Mouse (Mus musculus): ENCODE measurements at regions not wholly inside any gene's neighbourhood (a gene's known extent, or its start where the extent isn't known, plus 50 kb on each side); places are given as distances from the start of the nearest gene placed in this dataset.

GRCm38 (mm10) chr3:8310379-8311128 is 1299.3 kb downstream of the Zfp704 start:
- no peaks in the 10 kb centered on the region for H3K4me1 ChIP-seq
- no peak overlapping the region for H3K4me3 ChIP-seq
- ATAC-seq (ENCODE audit: low FRiP score, low read depth), result peak; percentile 93
- no peaks in the 10 kb centered on the region for H3K9me3 ChIP-seq
- no peak overlapping the region for H3K4me2 ChIP-seq (replicated peaks)
- H3K36me3 ChIP-seq, result no peaks in the 10 kb centered on the region
- H3K27ac ChIP-seq, result no peak overlapping the region
- WGBS, result 55% methylated on average over 4 of the region's 4 CpGs
- no peak overlapping the region for H3K9ac ChIP-seq
- H3K27me3 ChIP-seq (replicated peaks), result no peaks in the 10 kb centered on the region

GRCm38 (mm10) chr3:8307296-8307695 is 1302.6 kb downstream of the Zfp704 start:
- no peaks in the 10 kb centered on the region for H3K9me3 ChIP-seq
- H3K4me1 ChIP-seq, result no peaks in the 10 kb centered on the region
- H3K4me2 ChIP-seq (replicated peaks), result no peak overlapping the region
- 86% methylated on average over 3 of the region's 3 CpGs for WGBS
- no peak overlapping the region for H3K4me3 ChIP-seq
- no peak overlapping the region for H3K27ac ChIP-seq
- no peak overlapping the region for H3K9ac ChIP-seq
- no peaks in the 10 kb centered on the region for H3K27me3 ChIP-seq (replicated peaks)
- no peaks in the 10 kb centered on the region for H3K36me3 ChIP-seq
- no peak for ATAC-seq (ENCODE audit: low FRiP score, low read depth)

GRCm38 (mm10) chr3:8304784-8305183 is 1305.1 kb downstream of the Zfp704 start:
- no peak for ATAC-seq (ENCODE audit: low FRiP score, low read depth)
- Histone ChIP-seq H3K27me3 (replicated peaks) (no peaks in the 10 kb centered on the region), H3K4me1 (no peaks in the 10 kb centered on the region), H3K36me3 (no peaks in the 10 kb centered on the region), H3K9me3 (no peaks in the 10 kb centered on the region), H3K4me3 (no peak overlapping the region), H3K27ac (no peak overlapping the region), H3K9ac (no peak overlapping the region), H3K4me2 (replicated peaks) (no peak overlapping the region)

- H3K4me3 ChIP-seq, result no peak overlapping the region
- H3K4me1 ChIP-seq, result no peaks in the 10 kb centered on the region
- ATAC-seq (ENCODE audit: low FRiP score, low read depth), result no peak
- no peak overlapping the region for H3K27ac ChIP-seq
- no peaks in the 10 kb centered on the region for H3K27me3 ChIP-seq (replicated peaks)
- H3K9me3 ChIP-seq, result no peaks in the 10 kb centered on the region
- H3K9ac ChIP-seq, result no peak overlapping the region
- no peak overlapping the region for H3K4me2 ChIP-seq (replicated peaks)
- no peaks in the 10 kb centered on the region for H3K36me3 ChIP-seq
- WGBS, result 78% methylated on average over 1 of the region's 1 CpGs
Observed at GRCm38 (mm10) chr3:8293036-8293435, 1316.8 kb downstream of the Zfp704 start.

- ATAC-seq (ENCODE audit: low FRiP score, low read depth), result no peak
- no peaks in the 10 kb centered on the region for H3K36me3 ChIP-seq
- H3K9ac ChIP-seq, result no peak overlapping the region
- no peaks in the 10 kb centered on the region for H3K9me3 ChIP-seq
- H3K4me1 ChIP-seq, result no peaks in the 10 kb centered on the region
- H3K4me2 ChIP-seq (replicated peaks), result no peak overlapping the region
- no peak overlapping the region for H3K27ac ChIP-seq
- no peaks in the 10 kb centered on the region for H3K27me3 ChIP-seq (replicated peaks)
- H3K4me3 ChIP-seq, result no peak overlapping the region
- 70% methylated on average over 2 of the region's 2 CpGs for WGBS
Observed at GRCm38 (mm10) chr3:8289558-8289957, 1320.3 kb downstream of the Zfp704 start.

GRCm38 (mm10) chr3:8288437-8288836 is 1321.4 kb downstream of the Zfp704 start:
- H3K4me3 ChIP-seq, result no peak overlapping the region
- ATAC-seq (ENCODE audit: low FRiP score, low read depth), result no peak

GRCm38 (mm10) chr3:8284655-8285428 is 1325.0 kb downstream of the Zfp704 start:
- H3K9me3 ChIP-seq, result no peaks in the 10 kb centered on the region
- H3K27me3 ChIP-seq (replicated peaks), result no peaks in the 10 kb centered on the region
- no peak overlapping the region for H3K4me3 ChIP-seq
- no peaks in the 10 kb centered on the region for H3K4me1 ChIP-seq
- no peak overlapping the region for H3K9ac ChIP-seq
- no peak overlapping the region for H3K4me2 ChIP-seq (replicated peaks)
- ATAC-seq (ENCODE audit: low FRiP score, low read depth), result no peak
- H3K36me3 ChIP-seq, result no peaks in the 10 kb centered on the region
- 79% methylated on average over 14 of the region's 14 CpGs for WGBS
- H3K27ac ChIP-seq, result no peak overlapping the region

More at GRCm38 (mm10) chr3:8288437-8288836, 1321.4 kb downstream of the Zfp704 start:
- WGBS, result 81% methylated on average over 1 of the region's 1 CpGs
- H3K27ac ChIP-seq, result no peak overlapping the region
- no peaks in the 10 kb centered on the region for H3K4me1 ChIP-seq
- H3K4me2 ChIP-seq (replicated peaks), result no peak overlapping the region
- H3K27me3 ChIP-seq (replicated peaks), result no peaks in the 10 kb centered on the region
- H3K9ac ChIP-seq, result no peak overlapping the region
- no peaks in the 10 kb centered on the region for H3K36me3 ChIP-seq
- H3K9me3 ChIP-seq, result no peaks in the 10 kb centered on the region

GRCm38 (mm10) chr3:8282411-8282810 is 1327.5 kb downstream of the Zfp704 start:
- peak; percentile 61; the same call in 1 of the 2 replicates for ATAC-seq (ENCODE audit: low FRiP score, low read depth)
- no peaks in the 10 kb centered on the region for H3K4me1 ChIP-seq
- H3K4me3 ChIP-seq, result no peak overlapping the region

GRCm38 (mm10) chr3:8276661-8277060 is 1333.2 kb downstream of the Zfp704 start:
- H3K9ac ChIP-seq, result no peak overlapping the region

More at GRCm38 (mm10) chr3:8282411-8282810, 1327.5 kb downstream of the Zfp704 start:
- Histone ChIP-seq H3K36me3 (no peaks in the 10 kb centered on the region), H3K9ac (no peak overlapping the region), H3K27me3 (replicated peaks) (no peaks in the 10 kb centered on the region), H3K27ac (no peak overlapping the region), H3K9me3 (no peaks in the 10 kb centered on the region), H3K4me2 (replicated peaks) (no peak overlapping the region)
- 63% methylated on average over 2 of the region's 2 CpGs for WGBS

GRCm38 (mm10) chr3:8270935-8271298 is 1339.0 kb downstream of the Zfp704 start:
- Histone ChIP-seq H3K27me3 (replicated peaks) (no peaks in the 10 kb centered on the region), H3K9me3 (no peaks in the 10 kb centered on the region), H3K36me3 (no peaks in the 10 kb centered on the region), H3K4me2 (replicated peaks) (no peak overlapping the region), H3K4me1 (no peaks in the 10 kb centered on the region), H3K27ac (no peak overlapping the region), H3K9ac (no peak overlapping the region), H3K4me3 (no peak overlapping the region)
- 77% methylated on average over 3 of the region's 3 CpGs for WGBS
- no peak for ATAC-seq (ENCODE audit: low FRiP score, low read depth)

More at GRCm38 (mm10) chr3:8276661-8277060, 1333.2 kb downstream of the Zfp704 start:
- Histone ChIP-seq H3K4me3 (no peak overlapping the region), H3K9me3 (no peaks in the 10 kb centered on the region), H3K27me3 (replicated peaks) (no peaks in the 10 kb centered on the region), H3K27ac (no peak overlapping the region), H3K4me2 (replicated peaks) (no peak overlapping the region), H3K36me3 (no peaks in the 10 kb centered on the region), H3K4me1 (no peaks in the 10 kb centered on the region)
- ATAC-seq (ENCODE audit: low FRiP score, low read depth), result no peak
- 79% methylated on average over 1 of the region's 1 CpGs for WGBS

GRCm38 (mm10) chr3:8270009-8270934 is 1339.6 kb downstream of the Zfp704 start:
- Histone ChIP-seq H3K9ac (no peak overlapping the region), H3K27me3 (replicated peaks) (no peaks in the 10 kb centered on the region), H3K36me3 (no peaks in the 10 kb centered on the region), H3K4me3 (no peak overlapping the region), H3K9me3 (no peaks in the 10 kb centered on the region), H3K27ac (no peak overlapping the region), H3K4me1 (no peaks in the 10 kb centered on the region), H3K4me2 (replicated peaks) (no peak overlapping the region)
- ATAC-seq (ENCODE audit: low FRiP score, low read depth), result no peak
- 45% methylated on average over 1 of the region's 1 CpGs for WGBS

GRCm38 (mm10) chr3:8265783-8266182 is 1344.1 kb downstream of the Zfp704 start:
- Histone ChIP-seq H3K9ac (no peak overlapping the region), H3K27me3 (replicated peaks) (no peaks in the 10 kb centered on the region), H3K36me3 (no peaks in the 10 kb centered on the region), H3K4me1 (no peaks in the 10 kb centered on the region), H3K4me2 (replicated peaks) (no peak overlapping the region), H3K4me3 (no peak overlapping the region), H3K9me3 (no peaks in the 10 kb centered on the region), H3K27ac (no peak overlapping the region)
- 86% methylated on average over 3 of the region's 3 CpGs for WGBS
- no peak for ATAC-seq (ENCODE audit: low FRiP score, low read depth)

All from neural tube, embryonic 12.5 days (tissue).